Mouse (Mus musculus) liver, adult (tissue): ENCODE results near the gene Uba2.

Source experiments
- GATA4 ChIP-seq: IDR thresholded peaks from 2 replicates; pipeline ENCODE4 v1.6.1; 2014; ENCODE audit warnings: mild to moderate bottlenecking, low read length; ENCODE audit not compliant: insufficient replicate concordance

The Uba2 gene

GRCm38 (mm10) chr7:34126291-34126690, 43.1 kb downstream of the Uba2 start:
- no peak for TF ChIP-seq GATA4

- TF ChIP-seq GATA4 = no peak
Observed at GRCm38 (mm10) chr7:34125346-34125745, 44.1 kb downstream of the Uba2 start.

- TF ChIP-seq GATA4 = no peak
Observed at GRCm38 (mm10) chr7:34122987-34123720, 46.2 kb downstream of the Uba2 start.

- no peak for TF ChIP-seq GATA4
Observed at GRCm38 (mm10) chr7:34116601-34117000, 52.8 kb downstream of the Uba2 start.

GRCm38 (mm10) chr7:34109190-34109589, 60.2 kb downstream of the Uba2 start:
- TF ChIP-seq GATA4 = no peak

GRCm38 (mm10) chr7:34101276-34101675, 68.1 kb downstream of the Uba2 start:
- TF ChIP-seq GATA4 = no peak

- no peak for TF ChIP-seq GATA4
Observed at GRCm38 (mm10) chr7:34100002-34100401, 69.4 kb downstream of the Uba2 start.

- no peak for TF ChIP-seq GATA4
Observed at GRCm38 (mm10) chr7:34094911-34095481, 74.4 kb downstream of the Uba2 start, which contains the start of gene Scgb1b30. Gene Scgb1b30 (plus strand): TSS chr7:34095431.
